Mouse (Mus musculus): ENCODE measurements around the gene Cfl1. TPM values are rescaled to one million over a fixed set of nuclear protein-coding genes. Genes with fewer than 3 reads are reported as not detected.

The Cfl1 gene
- polyA plus RNA-seq (2014; fragmentation: Nextera tagmentation; extraction: Ambion mirVana), result 4,021 and 4,124 TPM in 2 replicates

GRCm38 (mm10) chr19:5490313-5490897 is at the start of gene Cfl1:
Gene Cfl1 (plus strand): TSS chr19:5490455.
- Histone ChIP-seq H3K27ac (replicated peaks; ENCODE audit: low read depth, low read length) (peak within 1 kb of the TSS; percentile 99), H3K9ac (replicated peaks; ENCODE audit: low read length) (peak within 1 kb of the TSS; percentile 90), H3K36me3 (ENCODE audit: control insufficient read depth, insufficient read depth, low read length) (peaks cover 41% of the 10 kb centered on the region), H3K27me3 (ENCODE audit: control insufficient read depth, insufficient read depth, low read length) (no peaks in the 10 kb centered on the region), H3K4me3 (replicated peaks; ENCODE audit: low read depth, low read length) (peak within 1 kb of the TSS; percentile 96), H3K4me2 (ENCODE audit: low read length) (peak within 1 kb of the TSS; percentile 78), H3K4me1 (ENCODE audit: control insufficient read depth, insufficient read depth, low read length) (peaks cover 25% of the 10 kb centered on the region), H3K9me3 (ENCODE audit: control insufficient read depth, low read length) (no peaks in the 10 kb centered on the region)
- WGBS, result under 1% methylated on average over 62 of the region's 62 CpGs
- DNase-seq (peak; percentile 98), ATAC-seq (ENCODE audit: low FRiP score, low TSS enrichment) (peak; percentile 73)

GRCm38 (mm10) chr19:5444371-5444908 is 45.8 kb upstream of the Cfl1 start:
- no peak overlapping the region for H3K27ac ChIP-seq (replicated peaks; ENCODE audit: low read depth, low read length)
- 72% methylated on average over 9 of the region's 9 CpGs for WGBS
- ATAC-seq (ENCODE audit: low FRiP score, low TSS enrichment) (no peak), DNase-seq (no peak)
- H3K4me1 ChIP-seq (ENCODE audit: control insufficient read depth, insufficient read depth, low read length), result peaks cover 15% of the 10 kb centered on the region
- H3K27me3 ChIP-seq (ENCODE audit: control insufficient read depth, insufficient read depth, low read length), result peaks cover 42% of the 10 kb centered on the region
- no peak overlapping the region for H3K4me3 ChIP-seq (replicated peaks; ENCODE audit: low read depth, low read length)
- no peak overlapping the region for H3K4me2 ChIP-seq (ENCODE audit: low read length)
- peaks cover 4% of the 10 kb centered on the region; the same call in 1 of the 2 replicates for H3K9me3 ChIP-seq (ENCODE audit: control insufficient read depth, low read length)
- no peaks in the 10 kb centered on the region for H3K36me3 ChIP-seq (ENCODE audit: control insufficient read depth, insufficient read depth, low read length)
- no peak overlapping the region for H3K9ac ChIP-seq (replicated peaks; ENCODE audit: low read length)

DNA sequence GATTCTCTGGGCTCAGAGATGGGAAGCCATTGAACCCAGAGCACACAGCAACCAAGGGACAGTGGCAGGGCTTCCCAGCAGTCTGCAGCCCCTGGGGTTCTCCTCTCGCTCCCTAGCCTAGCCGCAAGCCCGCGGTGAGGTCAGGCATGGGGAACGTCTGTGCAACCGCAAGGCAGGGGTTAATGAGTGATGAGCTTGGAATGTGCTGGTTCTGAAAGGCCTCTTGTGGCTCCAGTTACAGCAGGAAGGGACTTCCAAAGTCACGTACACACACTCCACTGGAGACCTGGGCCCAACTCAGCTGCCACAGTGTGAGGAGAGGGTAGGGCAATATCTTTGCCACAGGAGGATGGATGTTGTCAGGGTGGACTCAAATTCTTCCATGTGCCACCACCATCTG is 45.3 kb upstream of the Cfl1 start:
- WGBS, result 38% methylated on average over 7 of the region's 7 CpGs
- Histone ChIP-seq H3K4me1 (ENCODE audit: control insufficient read depth, insufficient read depth, low read length) (peaks cover 15% of the 10 kb centered on the region), H3K4me2 (ENCODE audit: low read length) (no peak overlapping the region), H3K4me3 (replicated peaks; ENCODE audit: low read depth, low read length) (no peak overlapping the region), H3K9me3 (ENCODE audit: control insufficient read depth, low read length) (peaks cover 4% of the 10 kb centered on the region; the same call in 1 of the 2 replicates), H3K36me3 (ENCODE audit: control insufficient read depth, insufficient read depth, low read length) (no peaks in the 10 kb centered on the region), H3K27ac (replicated peaks; ENCODE audit: low read depth, low read length) (no peak overlapping the region), H3K9ac (replicated peaks; ENCODE audit: low read length) (no peak overlapping the region), H3K27me3 (ENCODE audit: control insufficient read depth, insufficient read depth, low read length) (peaks cover 47% of the 10 kb centered on the region)
- DNase-seq, result no peak
- ATAC-seq (ENCODE audit: low FRiP score, low TSS enrichment), result no peak

- Histone ChIP-seq H3K4me1 (ENCODE audit: control insufficient read depth, insufficient read depth, low read length) (peaks cover 15% of the 10 kb centered on the region), H3K4me2 (ENCODE audit: low read length) (no peak overlapping the region), H3K4me3 (replicated peaks; ENCODE audit: low read depth, low read length) (no peak overlapping the region), H3K9ac (replicated peaks; ENCODE audit: low read length) (no peak overlapping the region), H3K9me3 (ENCODE audit: control insufficient read depth, low read length) (no peaks in the 10 kb centered on the region; the same call in 1 of the 2 replicates), H3K36me3 (ENCODE audit: control insufficient read depth, insufficient read depth, low read length) (no peaks in the 10 kb centered on the region), H3K27ac (replicated peaks; ENCODE audit: low read depth, low read length) (no peak overlapping the region), H3K27me3 (ENCODE audit: control insufficient read depth, insufficient read depth, low read length) (peaks cover 54% of the 10 kb centered on the region)
- ATAC-seq (ENCODE audit: low FRiP score, low TSS enrichment) (no peak), DNase-seq (no peak)
- WGBS, result 83% methylated on average over 5 of the region's 5 CpGs
Measured at GRCm38 (mm10) chr19:5445747-5446146, 44.5 kb upstream of the Cfl1 start.

- Histone ChIP-seq H3K4me1 (ENCODE audit: control insufficient read depth, insufficient read depth, low read length) (peaks cover 15% of the 10 kb centered on the region), H3K9me3 (ENCODE audit: control insufficient read depth, low read length) (no peaks in the 10 kb centered on the region; the same call in 1 of the 2 replicates), H3K9ac (replicated peaks; ENCODE audit: low read length) (peak within 1 kb of the TSS; percentile 18; the same call in 1 of the 2 replicates), H3K4me2 (ENCODE audit: low read length) (peak within 1 kb of the TSS; percentile 90), H3K4me3 (replicated peaks; ENCODE audit: low read depth, low read length) (peak within 1 kb of the TSS; percentile 50), H3K27me3 (ENCODE audit: control insufficient read depth, insufficient read depth, low read length) (peaks cover 57% of the 10 kb centered on the region), H3K36me3 (ENCODE audit: control insufficient read depth, insufficient read depth, low read length) (no peaks in the 10 kb centered on the region), H3K27ac (replicated peaks; ENCODE audit: low read depth, low read length) (no peak within 1 kb of the TSS)
- WGBS, result under 1% methylated on average over 70 of the region's 70 CpGs
- peak; percentile 76 for DNase-seq
- ATAC-seq (ENCODE audit: low FRiP score, low TSS enrichment), result peak; percentile 53; the same call in 1 of the 2 replicates
Measured at GRCm38 (mm10) chr19:5447515-5448353, 42.5 kb upstream of the Cfl1 start, which contains the start of gene Fosl1. Gene Fosl1 (plus strand): TSS chr19:5447547.

GRCm38 (mm10) chr19:5448354-5449150 is 41.7 kb upstream of the Cfl1 start:
- Histone ChIP-seq H3K4me2 (ENCODE audit: low read length) (peak overlapping the region; percentile 90), H3K9ac (replicated peaks; ENCODE audit: low read length) (peak overlapping the region; percentile 18; the same call in 1 of the 2 replicates), H3K4me1 (ENCODE audit: control insufficient read depth, insufficient read depth, low read length) (peaks cover 15% of the 10 kb centered on the region), H3K36me3 (ENCODE audit: control insufficient read depth, insufficient read depth, low read length) (no peaks in the 10 kb centered on the region), H3K9me3 (ENCODE audit: control insufficient read depth, low read length) (no peaks in the 10 kb centered on the region; the same call in 1 of the 2 replicates), H3K4me3 (replicated peaks; ENCODE audit: low read depth, low read length) (peak overlapping the region; percentile 50), H3K27ac (replicated peaks; ENCODE audit: low read depth, low read length) (no peak overlapping the region), H3K27me3 (ENCODE audit: control insufficient read depth, insufficient read depth, low read length) (peaks cover 57% of the 10 kb centered on the region)
- ATAC-seq (ENCODE audit: low FRiP score, low TSS enrichment) (no peak), DNase-seq (no peak)
- 7% methylated on average over 36 of the region's 36 CpGs for WGBS

DNA sequence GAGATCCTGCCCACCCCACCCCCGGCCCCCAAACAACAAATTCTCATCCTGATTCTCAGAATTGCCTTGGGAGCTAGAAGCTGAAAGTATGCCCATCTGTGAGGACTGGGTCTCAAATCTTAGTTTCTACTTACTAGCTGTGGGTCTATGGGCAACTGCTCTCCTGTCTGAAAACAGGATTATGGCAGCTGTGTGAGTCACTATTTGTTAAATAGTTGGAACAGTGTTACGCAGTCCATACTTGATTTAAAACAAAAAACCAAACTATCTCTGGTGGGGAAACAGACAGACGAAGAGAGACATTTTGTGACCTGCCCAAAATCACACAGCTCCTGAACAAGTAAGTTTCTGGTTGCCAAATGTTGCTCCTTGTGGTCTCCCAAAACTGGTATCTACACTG is 40.6 kb upstream of the Cfl1 start:
- Histone ChIP-seq H3K9me3 (ENCODE audit: control insufficient read depth, low read length) (no peaks in the 10 kb centered on the region; the same call in 1 of the 2 replicates), H3K27ac (replicated peaks; ENCODE audit: low read depth, low read length) (no peak overlapping the region), H3K4me3 (replicated peaks; ENCODE audit: low read depth, low read length) (no peak overlapping the region), H3K4me2 (ENCODE audit: low read length) (no peak overlapping the region), H3K27me3 (ENCODE audit: control insufficient read depth, insufficient read depth, low read length) (peaks cover 57% of the 10 kb centered on the region), H3K36me3 (ENCODE audit: control insufficient read depth, insufficient read depth, low read length) (no peaks in the 10 kb centered on the region), H3K9ac (replicated peaks; ENCODE audit: low read length) (no peak overlapping the region), H3K4me1 (ENCODE audit: control insufficient read depth, insufficient read depth, low read length) (peaks cover 16% of the 10 kb centered on the region)
- 84% methylated on average over 3 of the region's 3 CpGs for WGBS
- DNase-seq (no peak), ATAC-seq (ENCODE audit: low FRiP score, low TSS enrichment) (no peak)

GRCm38 (mm10) chr19:5451766-5452165 is 38.5 kb upstream of the Cfl1 start:
- 0 out of 2 replicates have a peak, but pooled peaks cover 3% of the 10 kb centered on the region for H3K36me3 ChIP-seq (ENCODE audit: control insufficient read depth, insufficient read depth, low read length)
- H3K4me3 ChIP-seq (replicated peaks; ENCODE audit: low read depth, low read length), result no peak overlapping the region
- H3K9ac ChIP-seq (replicated peaks; ENCODE audit: low read length), result no peak overlapping the region
- no peak overlapping the region for H3K4me2 ChIP-seq (ENCODE audit: low read length)
- H3K9me3 ChIP-seq (ENCODE audit: control insufficient read depth, low read length), result no peaks in the 10 kb centered on the region; the same call in 1 of the 2 replicates
- peaks cover 42% of the 10 kb centered on the region for H3K27me3 ChIP-seq (ENCODE audit: control insufficient read depth, insufficient read depth, low read length)
- H3K27ac ChIP-seq (replicated peaks; ENCODE audit: low read depth, low read length), result no peak overlapping the region
- no peak for DNase-seq
- no peak for ATAC-seq (ENCODE audit: low FRiP score, low TSS enrichment)
- peaks cover 36% of the 10 kb centered on the region for H3K4me1 ChIP-seq (ENCODE audit: control insufficient read depth, insufficient read depth, low read length)
- 75% methylated on average over 6 of the region's 6 CpGs for WGBS

All from midbrain, embryonic 14.5 days (tissue).